Mouse (Mus musculus): ENCODE results near the gene Hsd11b2. TPM values are rescaled to one million over a fixed set of nuclear protein-coding genes. Genes with fewer than 3 reads are reported as not detected.

The Hsd11b2 gene
- not detected in 2 replicates for total RNA-seq (2014; rRNA removed; ENCODE audit: low replicate concordance)
- polyA plus RNA-seq (2015; fragmentation: Nextera tagmentation; extraction: Ambion mirVana) = 0.18 and 0.25 TPM in 2 replicates

DNA sequence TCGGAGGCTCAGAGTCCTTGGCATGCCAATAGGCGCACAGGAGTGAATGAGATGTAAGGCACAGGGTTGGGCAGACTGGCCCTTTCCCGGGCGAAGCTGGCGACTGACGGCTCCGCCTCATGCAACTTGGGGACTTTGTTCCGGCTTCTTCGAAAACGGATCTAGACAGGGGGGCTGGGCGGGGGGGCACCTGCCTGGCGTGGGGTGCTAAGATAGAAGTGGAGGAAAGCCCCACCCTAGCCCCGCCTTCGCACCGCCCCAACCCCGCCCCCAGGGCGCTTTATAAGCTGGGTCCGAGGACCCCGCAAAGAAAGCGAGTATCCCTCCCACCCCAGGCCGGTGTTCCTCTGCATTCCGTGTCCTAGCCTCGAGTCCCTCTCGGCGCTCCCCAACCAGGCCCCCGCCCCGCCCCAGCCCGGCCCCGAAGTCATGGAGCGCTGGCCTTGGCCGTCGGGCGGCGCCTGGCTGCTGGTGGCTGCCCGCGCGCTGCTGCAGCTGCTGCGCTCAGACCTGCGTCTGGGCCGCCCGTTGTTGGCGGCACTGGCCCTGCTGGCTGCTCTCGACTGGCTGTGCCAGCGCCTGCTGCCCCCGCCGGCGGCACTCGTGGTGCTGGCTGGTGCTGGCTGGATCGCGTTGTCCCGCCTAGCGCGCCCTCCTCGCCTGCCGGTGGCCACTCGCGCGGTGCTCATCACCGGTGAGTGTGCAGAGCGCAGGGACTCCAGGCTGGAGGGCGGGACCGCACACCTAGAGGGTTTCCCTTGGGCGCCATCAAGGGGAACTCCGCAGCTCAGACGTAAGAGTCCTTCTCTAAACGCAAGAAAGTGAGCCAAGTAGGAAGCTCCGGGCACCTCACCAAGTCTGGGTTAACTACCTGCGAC, at the start of gene Hsd11b2:
Hsd11b2 (plus strand) TSS at position 320 of the 878 bp plus-strand sequence.
- no peak within 1 kb of the TSS for H3K27ac ChIP-seq (ENCODE audit: low read depth)
- 1% methylated on average over 64 of the region's 68 CpGs for WGBS
- DNase-seq (ENCODE audit: low spot score) = no peak

DNA sequence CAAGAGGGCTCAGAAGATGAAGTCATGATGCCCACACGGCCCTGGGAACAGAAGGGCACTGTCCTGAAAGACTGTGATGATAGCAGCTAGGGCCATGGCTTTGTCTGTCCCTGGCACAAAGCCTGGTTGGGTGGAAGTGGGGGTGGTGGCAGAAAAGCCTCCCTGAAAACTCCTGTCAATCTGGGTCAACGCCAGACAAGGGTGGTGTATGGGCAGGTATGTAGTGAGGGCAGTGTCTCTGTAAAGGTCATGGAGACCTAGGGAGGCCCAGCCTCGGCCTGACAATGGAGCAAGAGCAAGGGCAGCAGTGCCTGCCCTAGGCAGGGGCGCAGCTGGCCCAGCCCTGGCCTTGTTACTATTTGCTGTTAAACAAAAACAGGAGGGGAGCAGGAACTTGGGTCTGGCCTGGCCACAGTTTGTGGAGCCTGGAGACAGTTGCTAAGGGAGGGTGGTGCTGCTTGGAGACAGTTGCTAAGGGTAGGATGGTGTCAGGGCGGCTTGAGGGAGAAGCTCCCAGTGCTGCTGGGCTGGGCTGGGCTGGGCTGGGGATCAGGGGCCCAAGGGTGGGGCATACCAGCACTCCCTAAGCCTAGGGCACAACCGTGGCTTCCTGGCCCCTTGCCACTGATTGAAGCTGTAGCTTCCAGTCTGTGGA, 49.4 kb upstream of the Hsd11b2 start:
- 53% methylated on average over 6 of the region's 6 CpGs for WGBS
- TF ChIP-seq CTCF (IDR thresholded peaks at IDR 0.05; ENCODE audit: low read depth) (no peak), EP300 (IDR thresholded peaks at IDR 0.05; ENCODE audit: low read depth) (no peak)
- DNase-seq (ENCODE audit: low spot score) = no peak
- H3K9ac ChIP-seq (replicated peaks; ENCODE audit: low read depth, low read length) = no peak overlapping the region
- H3K27me3 ChIP-seq (ENCODE audit: control insufficient read depth, insufficient read depth, low read length) = no peaks in the 10 kb centered on the region
- peaks cover 10% of the 10 kb centered on the region; the same call in 1 of the 2 replicates for H3K36me3 ChIP-seq (replicated peaks; ENCODE audit: control insufficient read depth, insufficient read depth, low read length)
- peaks cover 24% of the 10 kb centered on the region for H3K4me1 ChIP-seq (ENCODE audit: control insufficient read depth, insufficient read depth)
- no peak for ATAC-seq (ENCODE audit: insufficient read depth, low read depth)
- H3K4me3 ChIP-seq (ENCODE audit: low read depth, low read length) = no peak overlapping the region
- no peaks in the 10 kb centered on the region for H3K9me3 ChIP-seq (replicated peaks; ENCODE audit: control insufficient read depth, low read length)
- no peak overlapping the region for H3K4me2 ChIP-seq (ENCODE audit: low read depth, low read length)
- H3K27ac ChIP-seq (ENCODE audit: low read depth) = no peak overlapping the region

More for the DNA sequence above, at the start of gene Hsd11b2:
- Histone ChIP-seq H3K9ac (replicated peaks; ENCODE audit: low read depth, low read length) (peak within 1 kb of the TSS; percentile 52), H3K4me2 (ENCODE audit: low read depth, low read length) (peak within 1 kb of the TSS; percentile 85), H3K9me3 (replicated peaks; ENCODE audit: control insufficient read depth, low read length) (no peaks in the 10 kb centered on the region), H3K4me1 (ENCODE audit: control insufficient read depth, insufficient read depth) (peaks cover 23% of the 10 kb centered on the region), H3K27me3 (ENCODE audit: control insufficient read depth, insufficient read depth, low read length) (peaks cover 39% of the 10 kb centered on the region), H3K36me3 (replicated peaks; ENCODE audit: control insufficient read depth, insufficient read depth, low read length) (peaks cover 16% of the 10 kb centered on the region; the same call in 1 of the 2 replicates), H3K4me3 (ENCODE audit: low read depth, low read length) (peak within 1 kb of the TSS; percentile 52)
- no peak for TF ChIP-seq CTCF (IDR thresholded peaks at IDR 0.05; ENCODE audit: low read depth)
- TF ChIP-seq EP300 (IDR thresholded peaks at IDR 0.05; ENCODE audit: low read depth) = no peak
- peak; percentile 31 for ATAC-seq (ENCODE audit: insufficient read depth, low read depth)

DNA sequence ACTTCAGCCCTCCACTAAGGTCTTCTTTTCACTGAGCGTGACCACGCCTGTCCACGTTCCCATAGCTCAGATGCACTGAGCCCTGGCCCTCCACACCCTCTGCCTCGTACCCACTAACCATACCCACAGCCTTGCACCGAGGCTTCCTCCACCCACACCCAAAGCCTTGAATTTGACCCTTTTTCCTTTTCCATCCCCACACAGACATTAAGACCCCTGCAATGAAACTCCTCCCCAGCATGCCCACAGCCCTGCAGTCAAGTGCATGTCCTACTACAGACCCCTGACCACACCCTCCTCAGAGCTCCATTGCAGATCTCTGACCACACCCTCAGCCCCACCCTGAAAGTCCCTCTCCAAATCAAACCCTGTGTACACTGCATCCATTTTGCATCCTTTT, 48.7 kb upstream of the Hsd11b2 start:
- Histone ChIP-seq H3K4me1 (ENCODE audit: control insufficient read depth, insufficient read depth) (peaks cover 30% of the 10 kb centered on the region), H3K4me2 (ENCODE audit: low read depth, low read length) (peak overlapping the region; percentile 64; the same call in 1 of the 2 replicates), H3K27ac (ENCODE audit: low read depth) (no peak overlapping the region), H3K27me3 (ENCODE audit: control insufficient read depth, insufficient read depth, low read length) (no peaks in the 10 kb centered on the region), H3K9ac (replicated peaks; ENCODE audit: low read depth, low read length) (no peak overlapping the region), H3K4me3 (ENCODE audit: low read depth, low read length) (no peak overlapping the region), H3K9me3 (replicated peaks; ENCODE audit: control insufficient read depth, low read length) (no peaks in the 10 kb centered on the region), H3K36me3 (replicated peaks; ENCODE audit: control insufficient read depth, insufficient read depth, low read length) (peaks cover 10% of the 10 kb centered on the region; the same call in 1 of the 2 replicates)
- no peak for DNase-seq (ENCODE audit: low spot score)
- 88% methylated on average over 5 of the region's 5 CpGs for WGBS
- ATAC-seq (ENCODE audit: insufficient read depth, low read depth) = no peak
- TF ChIP-seq EP300 (IDR thresholded peaks at IDR 0.05; ENCODE audit: low read depth) (no peak), CTCF (IDR thresholded peaks at IDR 0.05; ENCODE audit: low read depth) (no peak)

DNA sequence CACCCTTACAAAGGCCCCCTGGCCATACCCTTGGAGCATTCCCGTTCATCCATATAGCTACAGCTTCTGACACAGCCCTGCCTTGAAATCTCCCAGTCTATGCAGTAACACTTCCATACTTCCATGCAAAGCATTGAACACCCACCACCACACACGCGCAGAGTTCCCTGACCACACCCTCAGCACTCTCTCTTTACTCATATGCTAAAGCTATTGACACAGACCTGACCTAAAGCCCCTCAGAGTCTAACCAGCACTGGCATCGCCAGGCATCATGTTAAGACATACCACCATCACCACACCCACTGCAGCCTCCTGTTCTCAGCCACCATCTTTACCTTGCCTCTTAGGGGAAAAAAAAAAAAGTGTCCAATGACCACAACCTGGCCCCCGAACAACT, 48.3 kb upstream of the Hsd11b2 start:
- Histone ChIP-seq H3K4me2 (ENCODE audit: low read depth, low read length) (peak overlapping the region; percentile 64), H3K4me1 (ENCODE audit: control insufficient read depth, insufficient read depth) (peaks cover 30% of the 10 kb centered on the region), H3K27me3 (ENCODE audit: control insufficient read depth, insufficient read depth, low read length) (no peaks in the 10 kb centered on the region), H3K9ac (replicated peaks; ENCODE audit: low read depth, low read length) (no peak overlapping the region), H3K36me3 (replicated peaks; ENCODE audit: control insufficient read depth, insufficient read depth, low read length) (peaks cover 10% of the 10 kb centered on the region; the same call in 1 of the 2 replicates), H3K9me3 (replicated peaks; ENCODE audit: control insufficient read depth, low read length) (no peaks in the 10 kb centered on the region), H3K27ac (ENCODE audit: low read depth) (no peak overlapping the region), H3K4me3 (ENCODE audit: low read depth, low read length) (no peak overlapping the region)
- DNase-seq (ENCODE audit: low spot score) = no peak
- WGBS = 84% methylated on average over 5 of the region's 5 CpGs
- ATAC-seq (ENCODE audit: insufficient read depth, low read depth) = no peak
- TF ChIP-seq EP300 (IDR thresholded peaks at IDR 0.05; ENCODE audit: low read depth) (no peak), CTCF (IDR thresholded peaks at IDR 0.05; ENCODE audit: low read depth) (no peak)

DNA sequence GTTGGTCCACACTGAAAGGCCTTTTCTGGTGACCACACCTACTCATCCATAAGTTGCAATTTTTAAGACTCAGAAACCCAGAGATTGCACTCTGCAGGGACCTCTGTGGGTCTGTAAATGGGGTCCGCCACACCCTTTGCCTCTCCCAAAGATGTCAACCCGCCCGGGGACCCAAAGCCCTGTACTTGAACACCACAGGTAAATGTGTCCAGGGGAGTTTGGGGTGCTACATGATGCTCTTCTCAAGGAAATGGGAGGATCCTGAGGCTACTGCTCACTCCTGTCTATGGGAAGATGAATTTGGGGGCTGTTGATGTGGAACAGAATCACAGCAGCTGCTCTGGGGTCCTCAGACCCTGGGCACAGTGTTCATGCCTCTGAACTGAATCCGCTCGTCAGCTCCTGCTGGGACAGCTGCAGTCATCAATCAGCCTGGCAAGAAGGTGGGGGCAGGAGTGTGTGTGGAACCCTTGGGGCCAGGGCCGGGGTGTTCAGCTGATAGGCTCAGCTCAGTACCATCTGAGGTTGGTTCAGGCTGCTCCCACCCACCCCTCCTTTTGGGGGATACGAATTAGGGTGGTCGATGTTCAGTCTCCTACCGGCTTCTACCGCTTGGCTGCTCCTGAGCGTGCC, 47.8 kb upstream of the Hsd11b2 start:
- no peak for TF ChIP-seq CTCF (IDR thresholded peaks at IDR 0.05; ENCODE audit: low read depth)
- no peak for TF ChIP-seq EP300 (IDR thresholded peaks at IDR 0.05; ENCODE audit: low read depth)
- Histone ChIP-seq H3K27ac (ENCODE audit: low read depth) (no peak overlapping the region), H3K4me1 (ENCODE audit: control insufficient read depth, insufficient read depth) (peaks cover 30% of the 10 kb centered on the region), H3K27me3 (ENCODE audit: control insufficient read depth, insufficient read depth, low read length) (no peaks in the 10 kb centered on the region), H3K9ac (replicated peaks; ENCODE audit: low read depth, low read length) (no peak overlapping the region), H3K9me3 (replicated peaks; ENCODE audit: control insufficient read depth, low read length) (no peaks in the 10 kb centered on the region), H3K4me2 (ENCODE audit: low read depth, low read length) (peak overlapping the region; percentile 64), H3K36me3 (replicated peaks; ENCODE audit: control insufficient read depth, insufficient read depth, low read length) (peaks cover 12% of the 10 kb centered on the region), H3K4me3 (ENCODE audit: low read depth, low read length) (peak overlapping the region; percentile 37)
- ATAC-seq (ENCODE audit: insufficient read depth, low read depth) (no peak), DNase-seq (ENCODE audit: low spot score) (no peak)
- 27% methylated on average over 11 of the region's 11 CpGs for WGBS
